Mouse (Mus musculus): ENCODE data around the gene Wdr48.

Wdr48 gene

GRCm38 (mm10) chr9:119970221-119970620 is 75.5 kb downstream of the Wdr48 start:
- no peak for DNase-seq (ENCODE audit: low read depth, low spot score)

- DNase-seq (ENCODE audit: low read depth, low spot score), result no peak
Observed at GRCm38 (mm10) chr9:119970763-119971656, 76.3 kb downstream of the Wdr48 start.

GRCm38 (mm10) chr9:119972166-119972565 is 77.5 kb downstream of the Wdr48 start:
- no peak for DNase-seq (ENCODE audit: low read depth, low spot score)

GRCm38 (mm10) chr9:119972582-119972981 is 77.9 kb downstream of the Wdr48 start:
- DNase-seq (ENCODE audit: low read depth, low spot score), result no peak

DNA sequence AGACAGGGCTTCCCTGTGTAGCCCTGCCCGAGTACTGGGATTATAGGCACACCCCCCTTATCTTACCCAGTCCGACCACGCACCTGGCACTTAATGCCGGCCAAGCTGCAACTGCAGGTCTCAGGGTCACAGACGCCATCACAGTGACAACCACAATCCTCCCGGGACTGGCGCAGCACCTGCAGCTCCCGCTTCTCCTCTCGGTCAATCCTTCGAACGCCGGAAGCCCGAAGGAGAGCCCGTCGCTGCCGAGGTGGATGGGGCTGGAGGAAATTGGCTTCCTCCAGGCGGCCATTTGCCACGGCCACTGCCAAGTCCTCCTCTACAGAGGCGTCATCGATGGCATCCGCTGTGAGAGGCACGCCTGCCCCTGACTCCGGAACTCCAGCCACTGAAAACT is 78.6 kb downstream of the Wdr48 start:
- no peak for DNase-seq (ENCODE audit: low read depth, low spot score)

GRCm38 (mm10) chr9:119973869-119974520 is 79.3 kb downstream of the Wdr48 start:
- no peak for DNase-seq (ENCODE audit: low read depth, low spot score)

GRCm38 (mm10) chr9:119974609-119975008 is 79.9 kb downstream of the Wdr48 start:
- DNase-seq (ENCODE audit: low read depth, low spot score), result no peak

DNA sequence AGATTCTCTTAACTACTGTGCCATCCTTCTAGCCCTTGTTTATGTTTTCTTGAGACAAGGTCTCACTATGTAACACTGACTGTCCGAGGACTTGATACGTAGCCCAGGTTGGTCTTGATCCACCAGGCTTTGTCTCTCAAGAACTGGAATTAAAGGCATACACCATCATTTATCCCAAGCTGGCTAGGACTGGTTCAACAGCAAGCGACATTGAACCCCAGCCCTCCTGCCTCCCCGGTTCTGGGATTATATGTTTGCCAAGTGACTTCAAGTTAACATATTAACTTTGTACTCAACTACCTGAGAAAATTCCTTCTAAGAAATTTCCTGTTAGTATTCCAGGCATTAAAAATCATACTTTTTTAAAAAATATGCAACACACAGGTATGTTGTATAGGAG is 80.6 kb downstream of the Wdr48 start:
- no peak for DNase-seq (ENCODE audit: low read depth, low spot score)
